Mouse (Mus musculus): Measurements from ENCODE around the gene Dysf.

The Dysf gene

DNA sequence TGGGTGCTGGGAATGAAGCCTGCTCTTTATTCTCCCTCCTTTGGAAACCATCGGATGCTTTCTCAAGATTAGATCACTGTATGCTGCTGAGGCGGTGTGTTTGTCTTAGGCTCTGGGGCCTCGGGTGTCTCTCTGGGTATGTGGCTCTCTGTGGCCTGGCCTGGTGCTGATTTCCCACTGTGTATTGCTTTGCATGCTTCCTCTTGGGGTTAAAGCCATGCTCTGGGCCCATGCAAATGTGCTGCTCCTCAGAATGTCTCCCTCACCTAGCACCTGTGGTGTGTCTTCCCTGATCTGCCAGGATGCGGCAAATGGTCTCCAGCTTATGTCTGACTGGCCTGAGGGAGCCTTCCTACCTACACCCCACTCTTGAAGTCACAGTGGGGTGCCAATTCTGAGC, 41.8 kb downstream of the Dysf start:
- DNase-seq (ENCODE audit: low spot score in 2 of 2) = no peak

DNA sequence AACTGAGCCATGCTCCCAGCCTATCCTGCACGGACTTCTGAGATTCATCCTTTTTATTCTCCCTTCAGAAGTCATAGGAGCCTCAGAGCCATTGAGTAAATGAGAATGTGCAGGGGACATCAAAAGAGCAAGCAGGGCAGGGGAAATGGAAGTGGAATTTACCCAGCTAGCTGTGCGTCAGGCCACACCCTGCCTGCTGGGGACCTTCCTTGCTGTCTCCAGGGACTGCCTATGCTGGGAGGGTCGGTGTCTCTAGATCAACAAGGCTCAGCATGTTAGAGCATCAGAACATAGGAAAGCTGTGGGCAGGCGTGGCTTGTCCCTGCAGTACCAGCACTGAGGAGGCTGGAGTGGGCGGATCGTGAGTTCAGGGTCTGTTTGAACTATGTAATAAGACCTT, 42.6 kb downstream of the Dysf start:
- DNase-seq (ENCODE audit: low spot score in 2 of 2) = no peak

- DNase-seq (ENCODE audit: low spot score in 2 of 2) = no peak
Observed at GRCm38 (mm10) chr6:84053874-84054530, 45.6 kb downstream of the Dysf start.

DNA sequence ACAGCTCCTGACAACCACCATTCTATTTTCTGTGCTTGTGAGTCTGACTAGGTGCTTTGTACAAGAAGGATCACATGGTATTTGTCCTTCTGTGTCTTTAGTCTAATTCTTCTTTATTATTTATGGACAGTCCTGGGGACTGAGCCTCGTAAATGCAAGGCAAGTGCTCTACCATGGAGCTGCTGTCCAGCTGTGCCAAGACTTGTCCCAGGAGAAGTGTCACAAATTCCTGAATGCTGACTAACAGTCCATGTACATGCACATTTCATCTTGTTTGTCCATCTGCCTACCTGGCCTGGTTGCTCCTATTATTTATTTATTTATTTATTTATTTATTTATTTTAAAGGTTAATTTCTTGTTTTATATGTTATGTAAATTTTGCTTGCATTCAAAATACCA, 47.2 kb downstream of the Dysf start:
- no peak for DNase-seq (ENCODE audit: low spot score in 2 of 2)

DNA sequence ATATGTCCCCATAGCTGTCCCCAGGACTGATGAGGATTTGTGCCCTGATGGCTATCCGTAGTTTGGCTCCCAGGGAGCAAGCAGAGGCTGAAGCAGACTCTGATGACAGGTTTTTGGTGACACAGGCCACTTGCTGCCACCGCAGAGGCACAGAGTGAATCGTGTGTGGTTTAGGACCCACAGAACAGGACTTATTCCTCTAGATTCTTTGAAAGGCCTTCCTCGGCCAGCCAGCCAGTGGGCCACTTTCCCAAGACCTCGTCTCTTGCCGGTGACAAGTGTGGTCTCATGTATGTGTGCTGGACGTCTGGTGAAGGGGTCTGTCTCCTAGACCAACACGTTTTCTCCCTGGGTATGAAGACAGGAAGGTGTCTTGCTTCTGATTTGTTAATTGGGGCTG, 48.8 kb downstream of the Dysf start:
- no peak for DNase-seq (ENCODE audit: low spot score in 2 of 2)

DNA sequence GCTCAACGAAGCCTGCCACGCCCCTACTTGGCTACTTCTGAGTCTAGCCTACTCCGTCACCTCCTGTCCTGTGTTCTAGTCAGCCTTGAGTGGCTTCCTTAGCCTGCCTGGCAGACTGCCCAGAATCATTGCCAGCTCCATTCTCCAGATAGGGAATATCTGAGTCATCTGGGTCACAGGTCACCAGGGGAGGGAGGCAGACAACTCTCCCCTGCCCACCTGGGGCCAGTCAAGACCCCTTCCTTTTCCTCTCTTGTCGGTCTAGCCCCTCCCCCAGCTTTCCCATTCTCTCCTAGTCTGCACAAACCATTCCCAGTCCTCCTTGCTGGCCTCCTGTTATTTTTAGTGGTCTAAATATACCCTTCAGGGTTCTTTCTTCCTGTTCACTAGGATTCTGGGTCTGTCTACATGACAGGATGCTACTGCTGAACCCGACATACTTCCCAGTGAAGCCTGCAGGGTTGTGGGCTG, 50.3 kb downstream of the Dysf start:
- DNase-seq (ENCODE audit: low spot score in 2 of 2) = no peak

- DNase-seq (ENCODE audit: low spot score in 2 of 2) = no peak
Observed at GRCm38 (mm10) chr6:84059771-84060414, 51.5 kb downstream of the Dysf start.

- peak in 1 of 2 experiments; percentile 71 for DNase-seq (ENCODE audit: low spot score in 2 of 2)
Observed at GRCm38 (mm10) chr6:84061328-84061727, 52.9 kb downstream of the Dysf start.

- DNase-seq (ENCODE audit: low spot score in 2 of 2) = no peak
Observed at GRCm38 (mm10) chr6:84062541-84062940, 54.2 kb downstream of the Dysf start.

DNA sequence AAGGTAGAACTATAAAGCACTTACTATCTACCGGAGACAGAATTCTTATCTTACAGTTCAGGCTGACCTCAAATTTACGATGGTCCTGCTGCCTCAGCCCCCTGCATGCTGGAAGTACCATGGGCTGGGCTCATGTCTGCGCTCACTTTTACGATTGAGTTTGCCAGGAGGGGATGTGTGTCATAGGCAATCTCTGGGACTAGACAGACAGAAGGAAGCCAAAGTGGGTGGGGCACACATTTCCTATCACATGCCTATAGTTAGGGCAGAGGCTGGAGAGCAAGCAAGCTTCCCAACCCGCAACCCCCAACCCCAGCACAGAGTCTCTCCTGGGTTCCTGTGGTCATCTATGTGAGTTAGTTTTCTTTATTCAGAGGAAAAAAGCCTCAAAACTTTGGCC, 59.8 kb downstream of the Dysf start:
- DNase-seq (ENCODE audit: low spot score in 2 of 2) = no peak

GRCm38 (mm10) chr6:84070251-84070650, 61.9 kb downstream of the Dysf start:
- DNase-seq (ENCODE audit: low spot score in 2 of 2) = no peak

GRCm38 (mm10) chr6:84072574-84072973, 64.2 kb downstream of the Dysf start:
- no peak for DNase-seq (ENCODE audit: low spot score in 2 of 2)

DNA sequence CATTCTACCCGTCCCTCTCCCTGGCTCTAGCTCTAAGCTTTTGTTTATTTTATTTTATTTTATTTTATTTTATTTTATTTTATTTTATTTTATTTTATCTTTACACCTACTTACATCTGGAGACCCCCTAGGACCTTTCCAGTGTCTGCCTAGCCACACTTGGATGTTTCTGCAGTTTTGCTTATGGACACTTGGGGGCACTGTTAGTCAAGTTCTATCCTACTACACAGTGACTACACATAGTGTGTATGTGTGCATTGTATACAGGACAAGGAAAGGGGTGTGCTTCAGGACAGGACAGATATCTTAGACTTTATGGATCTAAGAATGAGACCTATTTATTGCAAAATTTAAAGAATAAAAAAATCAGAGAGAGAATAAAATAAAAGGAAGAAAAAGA, 69.8 kb downstream of the Dysf start:
- DNase-seq (ENCODE audit: low spot score in 2 of 2) = no peak

- DNase-seq (ENCODE audit: low spot score in 2 of 2) = no peak
Observed at GRCm38 (mm10) chr6:84080631-84081030, 72.2 kb downstream of the Dysf start.

DNA sequence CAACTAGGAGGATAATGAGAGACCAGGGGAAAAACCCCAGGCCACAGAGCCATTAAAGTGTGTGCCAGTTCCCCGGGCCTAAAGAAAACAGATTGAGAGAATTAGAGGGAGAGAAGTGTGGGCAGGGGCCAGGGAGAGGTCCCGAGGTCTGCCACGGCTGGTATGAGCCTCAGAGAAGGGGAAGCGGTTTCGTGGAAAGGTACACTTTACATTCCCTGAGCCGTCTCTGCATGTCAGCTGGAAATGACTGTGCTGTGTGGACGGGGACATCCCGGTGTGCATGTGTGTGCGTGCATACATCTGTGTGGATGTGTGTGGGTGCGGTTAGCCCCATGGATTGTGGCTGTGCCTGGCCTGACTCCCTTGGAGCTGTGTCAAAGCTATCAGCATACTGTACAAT, 76.4 kb downstream of the Dysf start:
- no peak for DNase-seq (ENCODE audit: low spot score in 2 of 2)

DNA sequence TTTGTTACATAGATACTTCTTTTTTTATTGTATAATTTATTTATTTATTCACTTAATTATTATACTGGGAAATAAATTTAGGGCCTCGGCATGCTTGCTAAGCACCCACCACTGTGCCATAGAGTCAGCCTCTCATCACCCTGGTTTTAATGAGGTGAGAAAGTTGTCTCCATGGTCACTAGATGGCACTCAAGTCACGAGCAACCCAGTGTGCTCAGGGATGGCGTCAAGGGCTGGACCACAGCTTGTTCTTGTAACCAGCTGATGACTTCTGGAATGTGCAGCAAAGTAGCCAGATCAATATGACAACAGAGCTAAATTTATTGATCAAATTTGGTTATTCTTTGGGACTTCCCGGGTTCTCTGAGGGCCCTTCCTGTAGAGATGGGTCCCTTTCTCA, 85.1 kb downstream of the Dysf start:
- DNase-seq (ENCODE audit: low spot score in 2 of 2) = peak; percentile 54 to 63

DNA sequence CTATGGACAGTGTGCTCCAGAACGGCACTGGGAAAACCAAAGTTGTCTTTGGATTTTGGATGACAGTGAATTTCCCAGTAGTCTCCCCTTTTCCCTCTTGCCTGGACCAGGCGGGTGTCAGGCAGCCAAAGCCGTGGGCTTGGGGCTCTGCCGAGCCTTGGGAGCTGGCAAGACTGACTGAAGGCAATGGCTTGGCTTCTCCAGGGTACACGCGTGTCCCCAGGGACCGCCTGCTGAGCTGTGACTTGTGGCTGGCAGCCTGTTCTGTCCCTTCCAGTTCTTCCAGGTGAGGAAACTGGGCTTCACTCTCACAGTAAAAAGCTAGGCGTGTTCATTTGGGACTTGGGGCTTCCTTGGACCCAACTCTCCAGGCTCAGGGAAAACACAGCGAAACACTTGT, 86.1 kb downstream of the Dysf start:
- no peak for DNase-seq (ENCODE audit: low spot score in 2 of 2)

DNA sequence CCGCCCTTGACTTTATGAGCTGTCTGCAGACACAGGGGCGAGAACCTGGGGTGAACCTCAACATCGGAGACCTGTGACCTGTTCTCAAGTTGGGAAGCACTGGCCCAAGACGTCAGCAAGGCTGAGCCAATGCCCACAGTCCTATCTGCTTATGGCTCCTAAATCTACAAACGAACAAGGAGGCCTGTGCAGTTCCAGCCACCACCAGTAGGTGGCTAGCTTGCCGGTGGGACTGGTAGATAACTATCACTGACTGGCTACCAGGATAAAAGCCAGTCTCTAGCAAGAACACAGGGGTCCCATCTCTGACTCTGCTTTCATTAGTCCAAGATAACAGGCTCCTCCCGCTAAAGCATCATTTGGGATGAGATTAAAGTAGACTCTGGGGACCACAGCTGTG, 86.6 kb downstream of the Dysf start:
- peak; percentile 78 to 84 for DNase-seq (ENCODE audit: low spot score in 2 of 2)

DNA sequence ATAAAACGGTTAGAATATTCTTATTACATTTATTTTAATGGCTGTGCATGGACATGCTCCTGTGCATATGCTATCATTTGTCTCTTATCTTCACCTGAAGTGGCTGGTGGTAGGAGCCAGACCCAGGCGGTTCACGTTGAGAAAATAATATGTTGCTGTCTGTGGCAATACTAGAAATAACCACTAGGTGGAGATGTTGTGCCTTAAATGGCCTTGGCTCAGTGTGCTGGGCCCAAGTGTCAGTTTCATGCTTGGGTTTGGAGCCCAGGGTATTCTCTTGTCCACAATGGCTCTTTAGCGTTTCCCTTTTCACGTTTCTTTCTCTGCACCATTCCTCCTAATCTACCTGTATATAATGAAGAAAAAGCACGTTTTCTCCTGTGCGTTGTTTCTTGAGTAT, 87.5 kb downstream of the Dysf start:
- DNase-seq (ENCODE audit: low spot score in 2 of 2) = peak; percentile 65 to 68

- DNase-seq (ENCODE audit: low spot score in 2 of 2) = no peak
Observed at GRCm38 (mm10) chr6:84102002-84102401, 93.6 kb downstream of the Dysf start.

DNA sequence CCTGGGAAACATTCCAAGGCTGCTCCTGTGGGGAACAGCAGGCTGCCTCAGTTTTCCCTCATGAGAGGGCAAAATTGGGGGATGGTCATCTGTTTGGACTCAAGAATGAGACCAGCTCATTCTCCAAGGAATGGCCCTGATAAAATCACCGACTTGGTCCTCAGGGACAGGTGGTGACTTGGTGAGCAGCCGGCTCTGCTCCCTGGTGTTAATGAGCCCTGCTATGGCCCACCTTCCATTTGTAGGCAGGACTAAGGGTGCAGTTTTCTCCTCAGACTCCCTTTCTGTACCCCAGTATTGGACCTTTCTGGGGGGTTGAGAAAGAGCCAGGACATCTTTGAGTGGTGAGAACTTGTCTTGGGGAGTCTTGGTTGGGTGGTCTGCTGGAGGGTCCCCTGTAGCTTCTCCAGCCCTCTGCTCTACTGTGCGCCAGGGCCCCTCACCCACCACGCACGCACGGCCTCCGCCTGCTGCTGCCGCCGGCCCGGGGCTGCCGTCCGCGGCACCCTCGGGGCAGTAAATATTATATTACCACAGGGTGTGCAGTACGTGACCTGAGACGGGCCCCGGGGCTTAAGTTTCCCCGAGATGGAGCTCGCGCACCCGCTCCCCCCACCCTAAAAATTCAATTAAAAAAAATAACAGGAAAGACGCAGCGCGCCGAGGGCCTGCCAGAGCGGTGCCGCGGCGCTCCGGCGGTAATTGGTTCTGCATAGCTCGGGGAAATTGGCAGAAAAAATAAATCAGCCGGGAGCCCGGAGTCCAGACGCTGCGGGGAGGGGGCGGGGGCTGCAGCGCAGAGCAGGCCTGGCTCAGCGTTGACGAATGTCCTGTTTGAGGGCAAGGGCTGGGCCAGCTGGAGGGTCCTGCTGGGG, 97.0 kb downstream of the Dysf start:
- peak; percentile 62 to 69 for DNase-seq (ENCODE audit: low spot score in 2 of 2)

DNA sequence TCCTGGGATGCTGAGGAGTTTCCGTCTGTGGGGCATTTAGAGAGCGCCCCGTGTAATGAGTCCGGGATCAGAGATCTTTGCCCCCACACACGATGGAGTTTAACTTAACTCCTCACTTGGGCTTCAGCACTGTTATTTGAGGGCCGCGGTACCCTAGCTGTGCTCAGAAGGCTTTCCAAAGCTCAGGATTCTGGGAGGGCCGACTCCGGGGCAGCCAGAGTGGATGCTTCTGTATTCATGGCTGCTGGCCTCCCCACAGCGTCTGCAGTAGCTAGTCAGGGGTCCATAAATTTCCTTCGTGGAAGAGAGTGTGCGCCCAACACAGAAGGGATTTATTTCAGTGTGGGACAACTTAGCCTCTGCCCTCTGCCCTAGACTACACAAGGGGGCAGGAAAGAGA, 97.7 kb downstream of the Dysf start:
- DNase-seq (ENCODE audit: low spot score in 2 of 2) = no peak

GRCm38 (mm10) chr6:84110377-84110776, 102.0 kb downstream of the Dysf start:
- DNase-seq (ENCODE audit: low spot score in 2 of 2) = no peak

Data from right cerebral cortex, postnatal 10 days (tissue).